Mouse (Mus musculus) CH12.LX (cell line): ENCODE measurements around the gene BC051142. TPM values are rescaled to one million over a fixed set of nuclear protein-coding genes. Genes with fewer than 3 reads are reported as not detected.

Source experiments
- DNase-seq: peaks from one replicate; pipeline ENCODE4 v3.0.0-alpha.2; 2013; ENCODE audit errors: extremely low read depth
- H3K27ac ChIP-seq: 2 replicates; pipeline ENCODE4 v1.5.1; 2012; ENCODE audit warnings: low read depth, mild to moderate bottlenecking, control low read depth, moderate library complexity; ENCODE audit not compliant: insufficient read depth
- H3K27me3 ChIP-seq: replicated peaks from 2 replicates; pipeline ENCODE3; 2012; ENCODE audit warnings: inconsistent platforms
- H3K36me3 ChIP-seq, 2 experiments: replicated peaks in 1 of 2; 2 replicates each; pipeline versions ENCODE3 to v1.6.1; 2012; ENCODE audit warnings: inconsistent platforms in 1 of 2, low read length in 1 of 2, mild to moderate bottlenecking in 1 of 2, mixed read lengths in 1 of 2, moderate library complexity in 1 of 2; ENCODE audit not compliant: control insufficient read depth in 1 of 2, insufficient read depth in 1 of 2
- H3K4me1 ChIP-seq, 2 experiments: 2 replicates each; pipeline ENCODE4 v1.6.1; 2012; ENCODE audit warnings: inconsistent platforms in 1 of 2, moderate library complexity in 1 of 2; ENCODE audit not compliant: insufficient read depth in 2 of 2, control insufficient read depth in 1 of 2
- H3K4me2 ChIP-seq: 2 replicates; pipeline ENCODE4 v1.6.1; 2012; ENCODE audit warnings: low read depth, mild to moderate bottlenecking, control low read depth; ENCODE audit not compliant: poor library complexity, insufficient read depth, severe bottlenecking
- H3K4me3 ChIP-seq, 3 experiments: fragments of 150-350 bp in 1 of 3; sonication (generic) in 1 of 3; replicated peaks in 1 of 3; 2 replicates each; pipeline versions ENCODE3 to v1.5.1; 2011 to 2012; ENCODE audit warnings: low read depth in 2 of 3, low read length in 2 of 3, mild to moderate bottlenecking in 2 of 3, moderate library complexity in 2 of 3, control low read depth in 1 of 3, improper control_type of control experiment in 1 of 3, inconsistent platforms in 1 of 3, mixed read lengths in 1 of 3; ENCODE audit not compliant: poor library complexity in 1 of 3
- H3K79me2 ChIP-seq: replicated peaks from 2 replicates; pipeline ENCODE4 v1.6.1; 2012; ENCODE audit warnings: mild to moderate bottlenecking, moderate library complexity; ENCODE audit not compliant: control insufficient read depth, poor library complexity, insufficient read depth, severe bottlenecking; ENCODE audit errors: extremely low read depth
- H3K9ac ChIP-seq: 2 replicates; pipeline ENCODE4 v1.6.1; 2012; ENCODE audit warnings: low read depth, mild to moderate bottlenecking, control low read depth, moderate library complexity; ENCODE audit not compliant: insufficient read depth
- H3K9me3 ChIP-seq: replicated peaks from 2 replicates; pipeline ENCODE3; 2012; ENCODE audit warnings: low read length, inconsistent platforms, mixed read lengths
- BHLHE40 ChIP-seq: IDR thresholded peaks from 2 replicates; pipeline ENCODE4 v1.6.1; 2011; ENCODE audit warnings: mild to moderate bottlenecking, low read depth, low read length, improper control_type of control experiment
- CHD2 ChIP-seq: IDR thresholded peaks from 2 replicates; pipeline ENCODE4 v1.6.1; 2011; ENCODE audit warnings: low read length, improper control_type of control experiment
- CTCF ChIP-seq, 2 experiments: IDR thresholded peaks in 1 of 2; conservative IDR thresholded peaks in 1 of 2; 2 replicates each; pipeline ENCODE4 v1.5.1; 2011 to 2012; ENCODE audit warnings: low read depth in 2 of 2, low read length in 2 of 2, improper control_type of control experiment in 1 of 2, inconsistent platforms in 1 of 2, mild to moderate bottlenecking in 1 of 2, moderate library complexity in 1 of 2
- E2F4 ChIP-seq: IDR thresholded peaks from 2 replicates; pipeline ENCODE4 v1.6.1; 2011; ENCODE audit warnings: low read depth, low read length, improper control_type of control experiment; ENCODE audit not compliant: insufficient replicate concordance
- ELF1 ChIP-seq: IDR thresholded peaks from 2 replicates; pipeline ENCODE4 v1.6.1; 2014; ENCODE audit warnings: low read depth, mild to moderate bottlenecking, inconsistent platforms, low read length, improper control_type of control experiment
- EP300 ChIP-seq: IDR thresholded peaks from 2 replicates; pipeline ENCODE4 v1.6.1; 2011; ENCODE audit warnings: low read length, improper control_type of control experiment
- GABPA ChIP-seq: IDR thresholded peaks from 2 replicates; pipeline ENCODE4 v1.6.1; 2012; ENCODE audit warnings: low read depth, low read length, improper control_type of control experiment, inconsistent platforms; ENCODE audit not compliant: insufficient replicate concordance
- HCFC1 ChIP-seq: IDR thresholded peaks from 2 replicates; pipeline ENCODE4 v1.6.1; 2012; ENCODE audit warnings: low read depth, mild to moderate bottlenecking, inconsistent platforms, low read length, improper control_type of control experiment
- IRF4 ChIP-seq: IDR thresholded peaks from 2 replicates; pipeline ENCODE4 v1.6.1; 2014; ENCODE audit warnings: low read depth, mild to moderate bottlenecking, inconsistent platforms, low read length, improper control_type of control experiment
- JUN ChIP-seq: IDR thresholded peaks from 2 replicates; pipeline ENCODE4 v1.6.1; 2011; ENCODE audit warnings: low read depth, mild to moderate bottlenecking, low read length, improper control_type of control experiment, moderate library complexity; ENCODE audit not compliant: insufficient read depth
- JUND ChIP-seq: conservative IDR thresholded peaks from 2 replicates; pipeline ENCODE4 v1.6.1; 2011; ENCODE audit warnings: low read depth, low read length, improper control_type of control experiment
- MAZ ChIP-seq: IDR thresholded peaks from 2 replicates; pipeline ENCODE4 v1.6.1; 2012; ENCODE audit warnings: low read depth, mild to moderate bottlenecking, inconsistent platforms, low read length, improper control_type of control experiment, moderate library complexity
- MXI1 ChIP-seq: IDR thresholded peaks from 2 replicates; pipeline ENCODE4 v1.6.1; 2011; ENCODE audit warnings: mild to moderate bottlenecking, low read depth, low read length, improper control_type of control experiment
- MYC ChIP-seq: IDR thresholded peaks from 2 replicates; pipeline ENCODE4 v1.6.1; 2011; ENCODE audit warnings: low read depth, mild to moderate bottlenecking, improper control_type of control experiment, low read length
- NELFE ChIP-seq: IDR thresholded peaks from 2 replicates; pipeline ENCODE4 v1.6.1; 2011; ENCODE audit warnings: low read depth, low read length, improper control_type of control experiment
- NRF1 ChIP-seq: IDR thresholded peaks from 2 replicates; pipeline ENCODE4 v1.6.1; 2014; ENCODE audit warnings: low read depth, mild to moderate bottlenecking, inconsistent platforms, low read length, improper control_type of control experiment, moderate library complexity
- PAX5 ChIP-seq: IDR thresholded peaks from 2 replicates; pipeline ENCODE4 v1.6.1; 2012; ENCODE audit warnings: low read length, inconsistent platforms, mixed read lengths
- POLR2A ChIP-seq: IDR thresholded peaks from 2 replicates; pipeline ENCODE4 v1.6.1; 2011; ENCODE audit warnings: low read depth, mild to moderate bottlenecking, improper control_type of control experiment, low read length
- POLR2AphosphoS2 ChIP-seq: IDR thresholded peaks from 2 replicates; pipeline ENCODE4 v1.6.1; 2011; ENCODE audit warnings: low read depth, low read length, improper control_type of control experiment
- RAD21 ChIP-seq: IDR thresholded peaks from 2 replicates; pipeline ENCODE4 v1.6.1; 2011; ENCODE audit warnings: low read depth, mild to moderate bottlenecking, low read length, improper control_type of control experiment, moderate library complexity
- SIN3A ChIP-seq: IDR thresholded peaks from 2 replicates; pipeline ENCODE4 v1.6.1; 2012; ENCODE audit warnings: low read length, improper control_type of control experiment, inconsistent platforms
- SMC3 ChIP-seq: IDR thresholded peaks from 2 replicates; pipeline ENCODE4 v1.6.1; 2011; ENCODE audit warnings: low read depth, low read length, improper control_type of control experiment
- TBP ChIP-seq: conservative IDR thresholded peaks from 2 replicates; pipeline ENCODE4 v1.6.1; 2011; ENCODE audit warnings: low read depth, low read length, improper control_type of control experiment
- TCF12 ChIP-seq: IDR thresholded peaks from 2 replicates; pipeline ENCODE4 v1.6.1; 2014; ENCODE audit warnings: low read depth, mild to moderate bottlenecking, inconsistent platforms, low read length, improper control_type of control experiment
- USF1 ChIP-seq: IDR thresholded peaks from 2 replicates; pipeline ENCODE4 v1.6.1; 2014; ENCODE audit warnings: low read depth, mild to moderate bottlenecking, inconsistent platforms, low read length, improper control_type of control experiment
- ZKSCAN1 ChIP-seq: IDR thresholded peaks from 2 replicates; pipeline ENCODE4 v1.6.1; 2012; ENCODE audit warnings: low read depth, inconsistent platforms, low read length, improper control_type of control experiment, borderline replicate concordance
- ZMIZ1 ChIP-seq: IDR thresholded peaks from 2 replicates; pipeline ENCODE4 v1.6.1; 2012; ENCODE audit warnings: low read depth, mild to moderate bottlenecking, inconsistent platforms, low read length, improper control_type of control experiment
- ZNF384 ChIP-seq: IDR thresholded peaks from 2 replicates; pipeline ENCODE4 v1.6.1; 2012; ENCODE audit warnings: low read depth, low read length, improper control_type of control experiment, inconsistent platforms
- dilution Hi-C: fragments of 300-500 bp; cut with MboI; formaldehyde crosslinking; loops from 2 replicates; pipeline ENCODE4 v1.14.3; 2020; ENCODE audit warnings: low sequenced_read_pairs; ENCODE audit not compliant: extremely low pct_unique_long_range_greater_than_20kb, extremely low pct_ligation_motif_present
- in situ Hi-C: fragments of 300-500 bp; cut with MboI; formaldehyde crosslinking; loops from 3 replicates; pipeline ENCODE4 v1.14.3; 2019; ENCODE audit warnings: low sequenced_read_pairs, low pct_ligation_motif_present, low pct_unique_long_range_greater_than_20kb, mixed read lengths
- polyA plus RNA-seq: library from polyadenylated mRNA; unstranded; fragments of >175 nt; gene quantifications from 2 replicates; pipeline ENCODE4 v1.2.1, GENCODE M21; 2012; ENCODE audit warnings: low read depth; ENCODE audit not compliant: insufficient read length
- total RNA-seq, 2 experiments: library from RNA; depleted of rRNA; stranded (reverse); fragments of 300-350 nt in 1 of 2; fragments of >200 nt in 1 of 2; gene quantifications; 2 replicates each; pipeline ENCODE4 v1.2.3; 2012 to 2014

The BC051142 gene
- total and polyA plus RNA-seq, 3 experiments, result 0.28 to 0.83 TPM; not detected in 1

GRCm38 (mm10) chr17:34448473-34449041 lies 49.9 kb downstream of the BC051142 start:
- in situ Hi-C loops, result loop anchor here (10.0 kb wide), 1 partner anchor 106 kb away; no protein-coding TSS in a partner anchor
- Histone ChIP-seq H3K27ac (no peak overlapping the region), H3K79me2 (no peaks in the 10 kb centered on the region), H3K4me2 (no peak overlapping the region), H3K36me3 (no peaks in the 10 kb centered on the region), H3K9me3 (no peaks in the 10 kb centered on the region), H3K4me1 (peaks cover 0 to 16% of the 10 kb centered on the region in 2 experiments; a peak in 2 of 4 replicates)
- dilution Hi-C loops, result no loop called here
- no peak for DNase-seq
- no peak for TF ChIP-seq HCFC1
- no peak for TF ChIP-seq TBP
- TF ChIP-seq CTCF (conservative IDR thresholded peaks at IDR 0.05 in 1 of 2, IDR thresholded peaks at IDR 0.05 in 1 of 2; ENCODE audit: low read depth in 2 of 2, low read length in 2 of 2), result no peak
- no peak for TF ChIP-seq ZNF384
- TF ChIP-seq MYC, result no peak
- no peak for TF ChIP-seq MAZ
- no peak for TF ChIP-seq IRF4
- TF ChIP-seq MXI1, result no peak
- TF ChIP-seq RAD21, result no peak
- TF ChIP-seq NELFE, result no peak
- TF ChIP-seq POLR2AphosphoS2, result no peak
- TF ChIP-seq ZMIZ1, result no peak
- no peak for TF ChIP-seq NRF1
- no peak for TF ChIP-seq JUN
- no peak for TF ChIP-seq BHLHE40
- no peak for TF ChIP-seq ZKSCAN1
- TF ChIP-seq EP300, result no peak
- no peak for TF ChIP-seq USF1
- TF ChIP-seq PAX5, result no peak
- TF ChIP-seq, all 38 proteins: peak for 0
- H3K9ac ChIP-seq, result no peak overlapping the region
- H3K27me3 ChIP-seq, result peaks cover 46% of the 10 kb centered on the region
- H3K4me3 ChIP-seq, result no peak overlapping the region

- no peaks in the 10 kb centered on the region for H3K36me3 ChIP-seq
- H3K79me2 ChIP-seq, result no peaks in the 10 kb centered on the region
- H3K4me3 ChIP-seq, result no peak overlapping the region
- dilution Hi-C loops, result no loop called here
- no peak overlapping the region for H3K27ac ChIP-seq
- H3K9ac ChIP-seq, result no peak overlapping the region
- no peak overlapping the region for H3K4me2 ChIP-seq
- no peak for DNase-seq
- H3K27me3 ChIP-seq, result peaks cover 83% of the 10 kb centered on the region
- TF ChIP-seq PAX5 (no peak), HCFC1 (no peak), MXI1 (no peak), ELF1 (no peak), SMC3 (no peak), BHLHE40 (no peak), JUND (no peak), MYC (no peak), TBP (no peak), CHD2 (no peak), ZNF384 (no peak), TCF12 (no peak), E2F4 (no peak), GABPA (no peak), ZMIZ1 (no peak), POLR2A (no peak), SIN3A (no peak), MAZ (no peak)
- in situ Hi-C loops, result no loop called here
- no peaks in the 10 kb centered on the region for H3K9me3 ChIP-seq
- no peaks in the 10 kb centered on the region for H3K4me1 ChIP-seq
Measured at GRCm38 (mm10) chr17:34457668-34458067, 59.0 kb downstream of the BC051142 start.
